Mouse (Mus musculus) forebrain, embryonic 15.5 days (tissue): ENCODE results near the gene Lsm4. TPM values are rescaled to one million over a fixed set of nuclear protein-coding genes. Genes with fewer than 3 reads are reported as not detected.

ENCODE experiments used
- ATAC-seq: fragments of 200-750 bp; cut with Nextera tagmentation; replicated peaks from 2 replicates; pipeline ENCODE4 v1.8.0; 2017; ENCODE audit warnings: mild to moderate bottlenecking, moderate TSS enrichment, moderate library complexity
- H3K27ac ChIP-seq: fragments of 300-500 bp; sonication (generic); replicated peaks from 2 replicates; pipeline ENCODE4 v1.5.1; 2015; ENCODE audit warnings: mild to moderate bottlenecking, inconsistent platforms
- H3K27me3 ChIP-seq: fragments of 300-500 bp; sonication (generic); 2 replicates; pipeline ENCODE4 v1.6.1; 2015; ENCODE audit warnings: inconsistent platforms
- H3K36me3 ChIP-seq: fragments of 300-500 bp; sonication (generic); 2 replicates; pipeline ENCODE4 v1.6.1; 2015; ENCODE audit warnings: mild to moderate bottlenecking, inconsistent platforms
- H3K4me1 ChIP-seq: fragments of 300-500 bp; sonication (generic); 2 replicates; pipeline ENCODE4 v1.6.1; 2015; ENCODE audit warnings: inconsistent platforms
- H3K4me2 ChIP-seq: fragments of 300-500 bp; sonication (generic); replicated peaks from 2 replicates; pipeline ENCODE4 v1.6.1; 2015; ENCODE audit warnings: mild to moderate bottlenecking, inconsistent platforms
- H3K4me3 ChIP-seq: fragments of 300-500 bp; sonication (generic); 2 replicates; pipeline ENCODE4 v1.5.1; 2015; ENCODE audit warnings: mild to moderate bottlenecking, inconsistent platforms
- H3K9ac ChIP-seq: fragments of 300-500 bp; sonication (generic); replicated peaks from 2 replicates; pipeline ENCODE4 v1.6.1; 2015; ENCODE audit warnings: mild to moderate bottlenecking, inconsistent platforms
- H3K9me3 ChIP-seq: fragments of 300-500 bp; sonication (generic); 2 replicates; pipeline ENCODE4 v1.6.1; 2016; ENCODE audit warnings: inconsistent platforms
- WGBS: fragments of 180-500 bp; shearing (Covaris S2); methylation state at CpG from one replicate; pipeline ENCODE4 v1.1.7; 2015; ENCODE audit warnings: mixed read lengths; 5-methylcytosine and 5-hydroxymethylcytosine counted together
- polyA plus RNA-seq: library from polyadenylated mRNA; unstranded; fragments of >200 nt; fragmentation: Nextera tagmentation; extraction: Ambion mirVana; gene quantifications from 2 replicates; pipeline ENCODE4 v1.2.1, GENCODE M21; 2015

Lsm4 gene
- polyA plus RNA-seq, 1 experiment from 2014 or later = 211 TPM

- Histone ChIP-seq H3K4me2 (no peak overlapping the region), H3K36me3 (peaks cover 13% of the 10 kb centered on the region; the same call in 1 of the 2 replicates), H3K27me3 (no peaks in the 10 kb centered on the region), H3K9ac (no peak overlapping the region), H3K4me3 (no peak overlapping the region), H3K27ac (no peak overlapping the region), H3K9me3 (no peaks in the 10 kb centered on the region), H3K4me1 (peaks cover 55% of the 10 kb centered on the region)
- 65% methylated on average over 1 of the region's 1 CpGs for WGBS
- ATAC-seq = no peak
Observed at GRCm38 (mm10) chr8:70654121-70654520, 18.9 kb upstream of the Lsm4 start.

GRCm38 (mm10) chr8:70655469-70655868, 17.6 kb upstream of the Lsm4 start:
- Histone ChIP-seq H3K4me1 (peaks cover 57% of the 10 kb centered on the region), H3K27ac (peak overlapping the region; percentile 89)
- 10% methylated on average over 2 of the region's 2 CpGs for WGBS

GRCm38 (mm10) chr8:70656193-70656790, 16.8 kb upstream of the Lsm4 start:
- H3K4me2 ChIP-seq = peak overlapping the region; percentile 16; the same call in 1 of the 2 replicates
- peaks cover 58% of the 10 kb centered on the region for H3K4me1 ChIP-seq
- peak overlapping the region; percentile 89 for H3K27ac ChIP-seq
- 0 out of 2 replicates have a peak, but pooled peaks have one; percentile 6 for ATAC-seq
- no peaks in the 10 kb centered on the region for H3K9me3 ChIP-seq
- H3K4me3 ChIP-seq = no peak overlapping the region
- WGBS = 10% methylated on average over 13 of the region's 13 CpGs
- no peaks in the 10 kb centered on the region for H3K27me3 ChIP-seq
- peak overlapping the region; percentile 29; the same call in 1 of the 2 replicates for H3K9ac ChIP-seq
- H3K36me3 ChIP-seq = peaks cover 5% of the 10 kb centered on the region; the same call in 1 of the 2 replicates

More at GRCm38 (mm10) chr8:70655469-70655868, 17.6 kb upstream of the Lsm4 start:
- Histone ChIP-seq H3K9me3 (no peaks in the 10 kb centered on the region), H3K9ac (no peak overlapping the region), H3K4me3 (no peak overlapping the region), H3K36me3 (peaks cover 10% of the 10 kb centered on the region; the same call in 1 of the 2 replicates), H3K27me3 (no peaks in the 10 kb centered on the region), H3K4me2 (no peak overlapping the region)
- no peak for ATAC-seq

GRCm38 (mm10) chr8:70657214-70657613, 15.8 kb upstream of the Lsm4 start:
- Histone ChIP-seq H3K4me2 (no peak overlapping the region), H3K27me3 (no peaks in the 10 kb centered on the region), H3K4me1 (peaks cover 58% of the 10 kb centered on the region), H3K4me3 (no peak overlapping the region), H3K36me3 (peaks cover 5% of the 10 kb centered on the region; the same call in 1 of the 2 replicates), H3K27ac (peak overlapping the region; percentile 89), H3K9me3 (no peaks in the 10 kb centered on the region), H3K9ac (no peak overlapping the region)
- WGBS = 95% methylated on average over 3 of the region's 3 CpGs
- no peak for ATAC-seq

GRCm38 (mm10) chr8:70657739-70658138, 15.3 kb upstream of the Lsm4 start:
- Histone ChIP-seq H3K9me3 (no peaks in the 10 kb centered on the region), H3K9ac (no peak overlapping the region), H3K27ac (peak overlapping the region; percentile 89), H3K36me3 (peaks cover 5% of the 10 kb centered on the region; the same call in 1 of the 2 replicates), H3K4me1 (peaks cover 56% of the 10 kb centered on the region), H3K4me2 (peak overlapping the region; percentile 91), H3K27me3 (no peaks in the 10 kb centered on the region), H3K4me3 (no peak overlapping the region)
- no peak for ATAC-seq
- 87% methylated on average over 2 of the region's 2 CpGs for WGBS

- H3K27me3 ChIP-seq = no peaks in the 10 kb centered on the region
- H3K9ac ChIP-seq = peak overlapping the region; percentile 77
- H3K9me3 ChIP-seq = no peaks in the 10 kb centered on the region
- H3K36me3 ChIP-seq = peaks cover 5% of the 10 kb centered on the region; the same call in 1 of the 2 replicates
- ATAC-seq = no peak; the same call in 1 of the 2 replicates
- H3K4me2 ChIP-seq = peak overlapping the region; percentile 91
- H3K27ac ChIP-seq = peak overlapping the region; percentile 53
- H3K4me3 ChIP-seq = peak overlapping the region; percentile 91
- peaks cover 48% of the 10 kb centered on the region for H3K4me1 ChIP-seq
- under 1% methylated on average over 31 of the region's 31 CpGs for WGBS
Observed at GRCm38 (mm10) chr8:70658897-70659603, 14.0 kb upstream of the Lsm4 start.

- H3K4me2 ChIP-seq = peak overlapping the region; percentile 91
- WGBS = 2% methylated on average over 44 of the region's 44 CpGs
- peaks cover 5% of the 10 kb centered on the region; the same call in 1 of the 2 replicates for H3K36me3 ChIP-seq
- no peaks in the 10 kb centered on the region for H3K27me3 ChIP-seq
- peak overlapping the region; percentile 77 for H3K9ac ChIP-seq
- ATAC-seq = peak; percentile 93
- peak overlapping the region; percentile 53 for H3K27ac ChIP-seq
- no peaks in the 10 kb centered on the region for H3K9me3 ChIP-seq
- H3K4me3 ChIP-seq = peak overlapping the region; percentile 91
- peaks cover 48% of the 10 kb centered on the region for H3K4me1 ChIP-seq
Observed at GRCm38 (mm10) chr8:70659604-70660272, 13.3 kb upstream of the Lsm4 start.

GRCm38 (mm10) chr8:70660273-70660725, 12.7 kb upstream of the Lsm4 start, which contains the start of gene Pgpep1:
TSS of gene Pgpep1 (minus strand) at chr8:70660388.
- Histone ChIP-seq H3K36me3 (peaks cover 2% of the 10 kb centered on the region; the same call in 1 of the 2 replicates), H3K4me2 (peak within 1 kb of the TSS; percentile 91), H3K27ac (peak within 1 kb of the TSS; percentile 53), H3K4me1 (peaks cover 48% of the 10 kb centered on the region), H3K9me3 (no peaks in the 10 kb centered on the region), H3K9ac (peak within 1 kb of the TSS; percentile 77), H3K27me3 (no peaks in the 10 kb centered on the region), H3K4me3 (peak within 1 kb of the TSS; percentile 91)
- WGBS = 4% methylated on average over 14 of the region's 14 CpGs
- peak; percentile 53 for ATAC-seq

- Histone ChIP-seq H3K36me3 (no peaks in the 10 kb centered on the region), H3K4me3 (no peak overlapping the region), H3K4me2 (no peak overlapping the region), H3K9me3 (no peaks in the 10 kb centered on the region), H3K9ac (no peak overlapping the region), H3K4me1 (peaks cover 19% of the 10 kb centered on the region), H3K27me3 (no peaks in the 10 kb centered on the region), H3K27ac (no peak overlapping the region)
- ATAC-seq = no peak
- WGBS = 28% methylated on average over 4 of the region's 4 CpGs
Observed at GRCm38 (mm10) chr8:70663691-70664090, 9.4 kb upstream of the Lsm4 start.

GRCm38 (mm10) chr8:70664631-70665030, 8.4 kb upstream of the Lsm4 start:
- Histone ChIP-seq H3K9ac (no peak overlapping the region), H3K27me3 (no peaks in the 10 kb centered on the region), H3K4me3 (no peak overlapping the region), H3K27ac (no peak overlapping the region), H3K4me1 (peaks cover 13% of the 10 kb centered on the region), H3K4me2 (no peak overlapping the region), H3K9me3 (no peaks in the 10 kb centered on the region), H3K36me3 (no peaks in the 10 kb centered on the region)
- no peak for ATAC-seq
- 77% methylated on average over 3 of the region's 3 CpGs for WGBS

GRCm38 (mm10) chr8:70665599-70665998, 7.4 kb upstream of the Lsm4 start:
- Histone ChIP-seq H3K27me3 (no peaks in the 10 kb centered on the region), H3K36me3 (no peaks in the 10 kb centered on the region), H3K9me3 (no peaks in the 10 kb centered on the region), H3K4me1 (peaks cover 4% of the 10 kb centered on the region), H3K9ac (no peak overlapping the region), H3K4me2 (no peak overlapping the region), H3K4me3 (no peak overlapping the region), H3K27ac (no peak overlapping the region)
- 75% methylated on average over 2 of the region's 2 CpGs for WGBS
- no peak for ATAC-seq
